Mouse (Mus musculus) Patski (cell line): ENCODE measurements at regions not wholly inside any gene's neighbourhood (a gene's known extent, or its start where the extent isn't known, plus 50 kb on each side); places are given as distances from the start of the nearest gene placed in this dataset.
"Not testable (repeated sequence)": the region's sequence is repeated elsewhere in the genome, so short reads cannot be mapped to it uniquely, and the experiment has no call there.

Experiments
- ATAC-seq: fragments of 100-300 bp; one replicate; pipeline ENCODE4 v1.8.0; 2021
- CTCF ChIA-PET: fragments of 350-600 bp; sonication (Branson Sonifier 250); formaldehyde crosslinking; loops from one replicate; lab custom pipeline; 2022; ENCODE audit warnings: inconsistent platforms; lab: Charles Lee
- POLR2A ChIA-PET: fragments of 350-600 bp; sonication (Branson Sonifier 250); formaldehyde crosslinking; loops from one replicate; lab custom pipeline; 2022; ENCODE audit warnings: antibody characterized with exemption, inconsistent platforms; lab: Charles Lee
- DNase-seq: peaks from one replicate; pipeline ENCODE4 v3.0.0-alpha.2; 2011; ENCODE audit warnings: low read depth, low spot score
- H3K27me3 ChIP-seq: fragments of 371-371 bp; one replicate; pipeline ENCODE4 v1.5.1; 2021
- CTCF ChIP-seq: fragments of 100-300 bp; IDR thresholded peaks from one replicate; pipeline ENCODE4 v1.5.1; 2021
- in situ Hi-C: fragments of 300-500 bp; cut with MboI; formaldehyde crosslinking; loops from 3 replicates; pipeline ENCODE4 v1.11.1; 2018; ENCODE audit warnings: low pct_unique_long_range_greater_than_20kb, mixed read lengths

DNA sequence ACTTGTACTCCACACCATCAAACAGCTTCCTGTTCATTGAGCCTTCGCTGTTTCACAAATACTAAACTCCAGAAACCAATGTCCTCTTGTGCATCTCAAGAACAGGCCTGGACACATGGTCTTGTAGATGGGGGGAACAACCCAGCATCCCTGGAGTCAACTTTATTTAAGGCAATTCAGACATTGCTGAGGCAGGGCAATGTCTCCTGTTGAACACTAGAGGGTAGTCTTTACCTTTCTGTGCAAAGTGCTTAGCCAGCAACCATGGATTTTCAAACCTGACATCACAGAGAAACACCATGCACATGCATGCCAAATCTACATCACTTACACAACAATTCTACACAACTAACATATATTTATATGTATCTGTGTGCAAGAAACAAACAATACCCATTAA is 327.5 kb downstream of the Rapgef2 start:
- ChIA-PET POLR2A (no interaction called here), CTCF (interaction anchor here (0.7 to 5.7 kb wide), 12 partner anchors 8 to 496 kb away, joined by 3 to 44 read pairs (median 3); no protein-coding TSS in a partner anchor)
- DNase-seq (peak; percentile 28), ATAC-seq (peak; percentile 82)
- in situ Hi-C loops, result loop anchor here (5.0 to 10.0 kb wide), 4 partner anchors 244 to 856 kb away; partner anchors contain the start of gene Ppid
- peaks cover 22% of the 10 kb centered on the region for H3K27me3 ChIP-seq
- peak; percentile 98 for TF ChIP-seq CTCF

DNA sequence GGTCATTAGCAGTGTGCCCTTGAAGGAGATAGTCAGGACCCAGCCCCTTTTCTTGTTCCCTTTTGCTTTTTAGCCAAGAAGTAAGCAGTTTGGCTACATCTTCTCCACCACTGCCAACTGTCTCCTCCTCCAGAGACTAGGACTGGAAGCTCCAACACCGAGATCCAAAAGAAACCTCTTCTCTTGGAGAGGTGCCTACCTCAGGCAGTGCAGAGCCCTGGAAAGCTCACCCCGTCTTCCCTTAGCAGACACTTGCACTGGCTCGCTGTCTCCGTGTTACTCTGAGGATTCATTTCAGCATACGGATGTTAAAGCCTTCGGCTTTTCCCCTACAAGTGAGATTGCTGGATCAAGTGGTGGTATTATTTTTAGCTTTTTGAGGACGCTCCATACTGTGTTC is 331.0 kb downstream of the Rapgef2 start:
- no peak for TF ChIP-seq CTCF
- in situ Hi-C loops, result loop anchor here (5.0 to 10.0 kb wide), 4 partner anchors 247 to 859 kb away; partner anchors contain the start of gene Ppid
- ChIA-PET POLR2A (interaction anchor here (0.6 kb wide), 1 partner anchor 510 kb away, joined by 3 read pairs; no protein-coding TSS in a partner anchor), CTCF (interaction anchor here (1.1 to 5.7 kb wide), 3 partner anchors 237 to 246 kb away, joined by 3 to 44 read pairs (median 5); no protein-coding TSS in a partner anchor)
- H3K27me3 ChIP-seq, result peaks cover 22% of the 10 kb centered on the region
- DNase-seq (no peak), ATAC-seq (no peak)

DNA sequence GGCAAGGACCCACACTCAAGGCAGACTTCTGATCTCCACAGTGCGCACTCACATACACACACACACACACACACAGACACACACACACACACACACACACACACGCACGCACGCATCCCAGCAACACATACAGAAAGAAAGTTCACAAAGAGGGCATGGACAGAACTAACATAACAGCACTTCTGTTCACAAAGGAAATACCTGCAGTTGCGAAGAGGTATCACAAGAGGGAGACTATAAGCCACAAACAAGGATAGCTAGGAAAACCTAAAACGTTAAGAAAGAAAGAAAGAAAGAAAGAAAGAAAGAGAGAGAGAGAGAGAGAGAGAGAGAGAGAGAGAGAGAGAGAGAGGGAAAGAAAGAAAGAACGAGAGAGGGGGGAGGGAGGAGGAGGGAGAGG is 336.9 kb downstream of the Rapgef2 start:
- POLR2A ChIA-PET, result interaction anchor here (0.7 kb wide), 1 partner anchor 369 kb away, joined by 4 read pairs; no protein-coding TSS in a partner anchor
- CTCF ChIA-PET, result interaction anchor here (1.1 to 3.6 kb wide), 12 partner anchors 8 to 519 kb away, joined by 3 to 19 read pairs (median 4); no protein-coding TSS in a partner anchor
- not testable (repeated sequence) for ATAC-seq

DNA sequence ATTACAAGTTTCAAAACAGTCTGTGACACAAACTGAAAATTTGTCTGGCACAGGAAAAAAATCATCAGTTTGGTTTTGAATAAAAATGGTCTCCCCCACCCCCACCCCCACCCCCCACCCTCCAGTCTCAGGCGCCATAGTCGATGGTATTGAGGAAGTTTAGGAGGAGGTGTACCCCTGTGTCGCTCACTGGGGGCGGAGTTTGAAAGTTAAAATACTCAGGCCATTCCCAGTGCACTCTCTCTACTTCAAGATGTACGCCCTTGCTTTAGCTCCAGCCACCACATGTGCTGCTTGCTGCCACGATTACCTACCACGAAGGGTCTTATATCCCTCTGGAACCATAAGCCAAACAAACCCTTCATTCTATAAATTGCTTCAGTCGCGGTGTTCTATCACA is 337.6 kb downstream of the Rapgef2 start:
- no peak for ATAC-seq
- H3K27me3 ChIP-seq, result no peaks in the 10 kb centered on the region
- in situ Hi-C loops, result no loop called here
- no peak for TF ChIP-seq CTCF
- POLR2A ChIA-PET, result interaction anchor here (0.7 kb wide), 1 partner anchor 370 kb away, joined by 4 read pairs; no protein-coding TSS in a partner anchor
- DNase-seq, result no peak
- CTCF ChIA-PET, result interaction anchor here (0.9 to 3.6 kb wide), 13 partner anchors 9 to 519 kb away, joined by 3 to 19 read pairs (median 4); no protein-coding TSS in a partner anchor

More for the DNA sequence above, 336.9 kb downstream of the Rapgef2 start:
- H3K27me3 ChIP-seq, in situ Hi-C loops, DNase-seq: not testable (repeated sequence)

DNA sequence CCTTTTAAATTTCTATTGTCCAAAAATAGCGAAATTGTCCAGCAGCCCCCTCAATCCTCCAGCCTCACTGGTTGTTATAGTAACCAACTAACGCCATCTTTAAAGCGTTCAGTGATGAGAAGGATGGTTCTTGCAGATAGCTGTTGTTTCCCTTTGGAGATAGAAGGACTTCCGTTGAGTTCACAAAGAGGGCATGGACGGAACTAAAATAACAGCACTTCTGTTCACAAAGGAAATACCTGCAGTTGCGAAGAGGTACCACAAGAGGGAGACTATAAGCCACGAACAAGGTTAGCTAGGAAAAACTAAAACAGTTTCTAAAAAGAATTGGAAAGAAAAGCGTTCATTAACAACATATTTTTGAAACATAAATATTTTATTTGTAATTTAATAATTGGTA is 338.1 kb downstream of the Rapgef2 start:
- CTCF ChIA-PET, result interaction anchor here (0.7 to 3.6 kb wide), 13 partner anchors 9 to 520 kb away, joined by 3 to 19 read pairs (median 4); no protein-coding TSS in a partner anchor
- TF ChIP-seq CTCF, result peak; percentile 77

DNA sequence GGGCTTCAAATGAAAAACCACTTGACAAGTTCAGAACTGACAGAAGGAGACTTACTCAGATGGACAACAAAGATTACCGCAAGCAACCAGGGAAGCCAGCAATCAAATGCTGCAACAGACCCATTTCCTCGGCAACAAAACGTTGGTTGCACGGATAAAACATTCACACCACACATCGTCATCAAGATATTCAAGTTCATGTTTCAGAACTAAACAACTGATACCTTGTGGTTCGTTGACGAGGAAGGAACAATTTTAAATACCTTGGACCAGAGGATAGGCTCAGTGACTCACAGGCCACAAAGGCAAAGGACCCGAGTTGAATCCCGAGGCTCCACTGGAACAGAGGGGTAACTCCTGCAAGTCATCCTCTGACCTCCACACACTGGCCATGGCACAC is 339.1 kb downstream of the Rapgef2 start:
- no peak for TF ChIP-seq CTCF
- in situ Hi-C loops, result no loop called here
- no peaks in the 10 kb centered on the region for H3K27me3 ChIP-seq
- ChIA-PET CTCF (interaction anchor here (2.6 kb wide), 1 partner anchor 10 kb away, joined by 15 read pairs; no protein-coding TSS in a partner anchor), POLR2A (no interaction called here)
- ATAC-seq, result no peak
- DNase-seq, result no peak

More for the DNA sequence above, 338.1 kb downstream of the Rapgef2 start:
- POLR2A ChIA-PET, result no interaction called here
- ATAC-seq (peak; percentile 72), DNase-seq (peak; percentile 17)
- no peaks in the 10 kb centered on the region for H3K27me3 ChIP-seq
- in situ Hi-C loops, result no loop called here

DNA sequence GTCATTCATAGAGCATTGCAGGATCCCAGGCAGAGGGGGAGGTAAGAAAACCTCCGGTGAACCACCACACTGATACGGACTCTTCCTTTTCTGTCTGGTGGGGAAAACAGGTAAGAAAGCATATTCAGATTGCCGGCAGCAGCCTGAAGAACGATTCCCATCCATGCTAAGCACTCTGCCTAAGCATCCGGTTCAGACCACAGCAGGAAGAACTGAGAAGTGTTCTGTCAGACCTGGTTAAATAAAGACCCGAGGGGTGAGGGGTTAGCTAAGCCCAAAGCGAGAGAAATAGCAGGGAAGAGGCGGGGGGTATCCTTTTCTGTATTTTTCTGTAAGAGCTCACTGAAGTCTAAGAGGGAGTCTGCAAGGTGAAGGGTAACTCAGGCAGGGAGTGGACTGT is 342.1 kb downstream of the Rapgef2 start:
- peaks cover 6% of the 10 kb centered on the region for H3K27me3 ChIP-seq
- ATAC-seq (no peak), DNase-seq (no peak)
- ChIA-PET CTCF (no interaction called here), POLR2A (no interaction called here)
- TF ChIP-seq CTCF, result no peak
- in situ Hi-C loops, result no loop called here

DNA sequence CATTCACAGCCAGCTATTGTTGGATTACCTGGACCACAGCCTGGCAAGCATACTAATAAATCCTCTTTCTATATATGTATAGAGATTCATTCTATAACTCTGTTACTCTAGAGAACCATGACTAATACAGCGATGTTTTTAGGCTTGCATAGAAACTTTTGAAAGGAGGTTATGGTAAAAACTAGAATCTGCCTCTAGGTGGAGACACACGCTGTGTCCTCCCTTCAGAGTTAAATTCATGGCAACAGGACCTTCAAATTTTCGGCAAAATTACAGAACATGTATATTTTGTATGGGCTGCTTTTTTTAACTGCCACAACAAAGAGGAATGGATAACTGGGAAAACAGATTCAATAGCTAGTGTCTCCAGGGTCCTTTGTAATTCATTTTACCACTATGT is 353.3 kb downstream of the Rapgef2 start:
- ATAC-seq (no peak), DNase-seq (no peak)
- in situ Hi-C loops, result no loop called here
- peak; percentile 33 for TF ChIP-seq CTCF
- H3K27me3 ChIP-seq, result peaks cover 58% of the 10 kb centered on the region
- ChIA-PET CTCF (no interaction called here), POLR2A (no interaction called here)

DNA sequence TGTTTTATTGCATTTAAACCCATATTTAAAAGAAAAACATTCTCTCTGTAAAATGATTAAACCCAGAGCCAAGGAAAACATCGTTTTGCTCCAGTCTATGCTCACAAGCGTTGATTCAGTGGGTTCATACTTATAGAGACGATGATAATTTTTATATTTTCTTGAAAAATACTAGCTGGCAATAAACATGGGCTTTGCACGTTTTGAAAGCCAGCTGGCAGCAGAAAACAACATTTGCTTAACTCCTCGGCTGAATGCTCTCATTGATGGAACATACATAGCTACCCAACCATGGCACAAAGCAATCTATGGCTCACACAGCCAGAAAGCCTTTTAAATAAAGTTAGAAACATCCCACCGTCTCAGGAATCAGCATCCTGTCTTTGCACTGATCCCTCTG is 366.5 kb downstream of the Rapgef2 start:
- no peak for DNase-seq
- POLR2A ChIA-PET, result no interaction called here

DNA sequence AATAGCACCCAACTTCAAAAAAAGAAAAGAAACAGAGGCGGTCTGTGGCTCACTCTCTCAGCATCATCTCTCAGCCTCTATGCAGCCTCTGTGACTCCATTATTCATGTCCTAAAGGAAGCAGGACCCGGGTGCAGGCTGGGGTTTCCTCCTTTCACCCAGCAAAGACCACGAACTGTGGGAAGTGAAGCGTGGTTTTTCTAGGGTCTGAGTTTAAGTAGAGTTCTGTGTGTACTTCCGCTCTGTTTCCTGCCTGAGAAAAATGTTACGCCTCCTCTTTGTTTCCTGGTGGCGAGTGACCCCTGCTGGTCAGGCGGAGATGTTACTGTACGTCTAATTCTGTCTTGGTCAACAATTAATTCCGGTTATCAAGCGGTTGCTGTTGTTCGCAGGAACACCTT is 366.9 kb downstream of the Rapgef2 start:
- ChIA-PET CTCF (interaction anchor here (0.7 to 3.4 kb wide), 6 partner anchors 10 to 562 kb away, joined by 3 to 26 read pairs (median 4); no protein-coding TSS in a partner anchor), POLR2A (no interaction called here)
- in situ Hi-C loops, result loop anchor here (25.0 kb wide), 1 partner anchor 557 kb away; no protein-coding TSS in a partner anchor
- peaks cover 32% of the 10 kb centered on the region for H3K27me3 ChIP-seq
- DNase-seq (peak; percentile 20), ATAC-seq (peak; percentile 86)
- TF ChIP-seq CTCF, result peak; percentile 98

More for the DNA sequence above, 366.5 kb downstream of the Rapgef2 start:
- CTCF ChIA-PET, result interaction anchor here (0.7 to 3.4 kb wide), 7 partner anchors 11 to 562 kb away, joined by 3 to 26 read pairs (median 3); no protein-coding TSS in a partner anchor
- in situ Hi-C loops, result loop anchor here (25.0 kb wide), 1 partner anchor 558 kb away; no protein-coding TSS in a partner anchor
- TF ChIP-seq CTCF, result no peak
- ATAC-seq, result no peak
- H3K27me3 ChIP-seq, result peaks cover 32% of the 10 kb centered on the region
